Mouse (Mus musculus) liver, embryonic 16.5 days (tissue): ENCODE data around the gene Celsr1. TPM values are rescaled to one million over a fixed set of nuclear protein-coding genes. Genes with fewer than 3 reads are reported as not detected.
A peak's percentile ranks its signal among the peaks of the same experiment; 100 is the strongest.

Experiments
- ATAC-seq: fragments of 200-750 bp; cut with Nextera tagmentation; 2 replicates; pipeline ENCODE4 v1.8.0; 2017; ENCODE audit warnings: low read depth, mild to moderate bottlenecking, moderate number of reproducible peaks, moderate library complexity
- H3K27ac ChIP-seq: fragments of 300-500 bp; sonication (generic); 2 replicates; pipeline ENCODE4 v1.5.1; 2014; ENCODE audit warnings: mild to moderate bottlenecking, low read length
- H3K27me3 ChIP-seq: fragments of 300-500 bp; sonication (generic); 2 replicates; pipeline ENCODE4 v1.6.1; 2014; ENCODE audit warnings: low read depth, low read length, mixed read lengths; ENCODE audit not compliant: control insufficient read depth, insufficient read depth
- H3K36me3 ChIP-seq: fragments of 300-500 bp; sonication (generic); 2 replicates; pipeline ENCODE4 v1.6.1; 2014; ENCODE audit warnings: mild to moderate bottlenecking; ENCODE audit not compliant: control insufficient read depth, insufficient read depth
- H3K4me1 ChIP-seq: fragments of 300-500 bp; sonication (generic); 2 replicates; pipeline ENCODE4 v1.6.1; 2014; ENCODE audit warnings: low read depth, low read length, mixed read lengths; ENCODE audit not compliant: control insufficient read depth
- H3K4me2 ChIP-seq: fragments of 300-500 bp; sonication (generic); 2 replicates; pipeline ENCODE4 v1.6.1; 2014; ENCODE audit warnings: low read depth, low read length, mixed read lengths
- H3K4me3 ChIP-seq: fragments of 300-500 bp; sonication (generic); 2 replicates; pipeline ENCODE4 v1.5.1; 2014; ENCODE audit warnings: low read depth, mild to moderate bottlenecking, low read length
- H3K9ac ChIP-seq: fragments of 300-500 bp; sonication (generic); 2 replicates; pipeline ENCODE4 v1.6.1; 2014; ENCODE audit warnings: low read depth, low read length
- H3K9me3 ChIP-seq: fragments of 300-500 bp; sonication (generic); replicated peaks from 2 replicates; pipeline ENCODE4 v1.6.1; 2016; ENCODE audit warnings: low read length; ENCODE audit not compliant: control insufficient read depth
- WGBS: fragments of 180-500 bp; shearing (Covaris S2); extraction: QIAGEN DNeasy Blood & Tissue Kit; methylation state at CpG from one replicate; pipeline ENCODE4 v1.1.7; 2014; ENCODE audit not compliant: insufficient replicate concordance; 5-methylcytosine and 5-hydroxymethylcytosine counted together
- polyA plus RNA-seq: library from polyadenylated mRNA; unstranded; fragments of >200 nt; fragmentation: Nextera tagmentation; extraction: Ambion mirVana; gene quantifications from 2 replicates; pipeline ENCODE4 v1.2.1, GENCODE M21; 2015

Gene Celsr1
- polyA plus RNA-seq, 1 experiment from 2014 or later, result 0.09 TPM

DNA sequence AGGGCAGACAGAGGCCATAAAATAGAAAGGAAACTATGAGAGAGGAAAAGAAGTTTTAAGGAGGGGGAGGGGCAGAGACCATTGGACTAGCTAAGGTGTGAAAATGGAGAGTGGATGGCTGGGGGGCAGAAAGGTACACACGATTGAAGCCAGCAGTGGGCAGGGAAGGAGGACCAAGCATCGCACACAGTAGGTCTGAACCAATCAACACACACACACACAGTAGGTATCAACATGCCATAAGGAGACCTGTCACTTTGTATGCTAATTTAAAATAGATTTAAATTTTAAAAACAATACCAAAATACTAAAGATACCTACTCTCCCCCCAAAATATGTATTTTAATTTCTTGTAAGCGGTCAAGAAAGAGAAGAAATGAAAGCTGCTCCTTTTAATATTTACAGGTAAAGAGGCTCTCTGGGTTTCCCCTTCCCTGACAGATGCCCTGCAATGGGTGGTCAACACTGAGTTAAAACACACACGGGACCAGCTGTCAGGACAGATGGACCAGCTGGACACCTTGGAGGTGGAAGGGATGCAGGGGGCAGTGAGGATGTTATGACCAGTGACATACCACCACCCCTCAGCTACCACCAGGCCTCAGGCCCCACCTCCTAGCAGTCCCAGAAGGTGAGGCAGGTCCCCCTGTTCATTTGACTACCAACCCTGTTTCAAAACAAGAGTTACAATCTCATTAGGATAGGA lies 34.9 kb downstream of the Celsr1 start:
- no peak overlapping the region for H3K27ac ChIP-seq
- H3K36me3 ChIP-seq, result no peaks in the 10 kb centered on the region
- H3K9me3 ChIP-seq, result no peaks in the 10 kb centered on the region
- no peak for ATAC-seq
- H3K4me2 ChIP-seq, result no peak overlapping the region
- no peaks in the 10 kb centered on the region for H3K4me1 ChIP-seq
- no peak overlapping the region for H3K4me3 ChIP-seq
- no peak overlapping the region for H3K9ac ChIP-seq
- H3K27me3 ChIP-seq, result no peaks in the 10 kb centered on the region
- 63% methylated on average over 4 of the region's 4 CpGs for WGBS

DNA sequence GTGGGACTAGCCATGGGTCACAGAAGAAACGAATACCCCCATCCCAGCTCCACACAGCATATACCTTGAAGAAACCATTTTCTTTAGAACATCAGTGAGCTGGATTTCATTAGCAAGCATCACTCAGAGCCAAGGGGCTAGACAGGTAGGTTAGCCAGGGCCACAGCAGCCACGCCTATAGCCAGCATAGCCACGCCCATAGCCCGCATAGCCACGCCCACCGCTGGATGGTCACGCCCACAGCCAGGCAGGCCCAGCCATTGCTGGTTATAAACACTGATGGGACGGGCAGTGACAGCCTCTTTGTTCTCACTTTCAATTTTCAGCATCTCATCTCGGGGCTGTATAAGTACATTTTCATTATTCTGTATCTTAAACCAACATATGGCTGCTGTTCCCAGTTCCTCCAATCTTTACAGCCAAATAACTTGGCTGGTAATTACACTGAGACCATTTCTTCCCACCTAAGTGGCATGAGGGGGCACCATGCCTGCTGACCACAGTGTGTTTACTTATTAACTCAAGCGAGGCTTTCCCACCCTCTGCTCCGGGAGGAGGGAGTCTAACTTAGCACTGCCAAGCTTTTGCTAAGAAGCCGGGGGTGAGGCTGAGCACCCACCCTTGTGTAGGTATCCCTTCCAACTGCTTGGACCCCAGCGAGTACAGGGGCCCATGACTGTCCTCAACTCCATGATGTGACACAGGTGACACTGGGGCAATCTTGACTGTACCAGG lies 37.4 kb downstream of the Celsr1 start:
- Histone ChIP-seq H3K27me3 (no peaks in the 10 kb centered on the region), H3K9ac (no peak overlapping the region), H3K4me2 (no peak overlapping the region), H3K9me3 (no peaks in the 10 kb centered on the region), H3K27ac (no peak overlapping the region), H3K36me3 (no peaks in the 10 kb centered on the region), H3K4me1 (no peaks in the 10 kb centered on the region; the same call in 1 of the 2 replicates), H3K4me3 (no peak overlapping the region)
- peak; percentile 53; the same call in 1 of the 2 replicates for ATAC-seq
- WGBS, result 33% methylated on average over 13 of the region's 13 CpGs

DNA sequence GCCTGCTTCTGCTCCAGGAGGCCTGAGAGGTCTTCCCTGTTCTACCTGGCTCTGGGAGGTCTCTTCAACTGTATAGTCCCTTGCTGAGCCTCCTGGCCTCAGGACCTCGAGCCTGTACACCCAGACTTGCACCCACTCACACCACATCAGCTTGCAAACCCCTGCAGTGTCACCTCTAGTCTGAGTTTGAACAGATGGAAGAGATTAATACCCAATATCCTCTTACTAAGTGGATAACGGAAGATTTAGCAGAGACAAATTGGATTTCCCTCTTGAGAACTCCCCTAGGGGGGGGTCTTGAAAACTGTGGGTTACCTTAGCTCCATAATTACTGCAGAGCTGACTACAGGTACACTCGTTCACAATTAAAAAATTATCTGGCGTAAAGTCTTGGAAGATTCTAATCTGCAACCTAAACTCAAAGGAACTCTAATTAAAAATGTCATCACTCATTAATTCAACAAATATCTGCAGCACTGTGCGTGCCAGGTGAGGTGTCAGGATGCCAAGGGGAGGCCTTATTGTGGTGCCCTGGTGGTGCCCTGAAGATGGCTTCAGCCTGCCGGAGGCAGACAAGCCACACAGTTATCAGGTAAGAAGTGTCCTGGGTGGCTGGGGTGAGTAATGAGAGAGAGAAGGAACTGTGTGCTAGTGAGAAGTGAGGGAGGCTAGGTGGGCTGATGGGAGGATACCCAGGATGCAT lies 38.5 kb downstream of the Celsr1 start:
- no peaks in the 10 kb centered on the region for H3K9me3 ChIP-seq
- no peaks in the 10 kb centered on the region for H3K27me3 ChIP-seq
- H3K4me1 ChIP-seq, result no peaks in the 10 kb centered on the region; the same call in 1 of the 2 replicates
- no peak for ATAC-seq
- no peaks in the 10 kb centered on the region for H3K36me3 ChIP-seq
- no peak overlapping the region for H3K4me3 ChIP-seq
- 66% methylated on average over 6 of the region's 6 CpGs for WGBS
- no peak overlapping the region for H3K27ac ChIP-seq
- no peak overlapping the region for H3K4me2 ChIP-seq
- no peak overlapping the region for H3K9ac ChIP-seq

DNA sequence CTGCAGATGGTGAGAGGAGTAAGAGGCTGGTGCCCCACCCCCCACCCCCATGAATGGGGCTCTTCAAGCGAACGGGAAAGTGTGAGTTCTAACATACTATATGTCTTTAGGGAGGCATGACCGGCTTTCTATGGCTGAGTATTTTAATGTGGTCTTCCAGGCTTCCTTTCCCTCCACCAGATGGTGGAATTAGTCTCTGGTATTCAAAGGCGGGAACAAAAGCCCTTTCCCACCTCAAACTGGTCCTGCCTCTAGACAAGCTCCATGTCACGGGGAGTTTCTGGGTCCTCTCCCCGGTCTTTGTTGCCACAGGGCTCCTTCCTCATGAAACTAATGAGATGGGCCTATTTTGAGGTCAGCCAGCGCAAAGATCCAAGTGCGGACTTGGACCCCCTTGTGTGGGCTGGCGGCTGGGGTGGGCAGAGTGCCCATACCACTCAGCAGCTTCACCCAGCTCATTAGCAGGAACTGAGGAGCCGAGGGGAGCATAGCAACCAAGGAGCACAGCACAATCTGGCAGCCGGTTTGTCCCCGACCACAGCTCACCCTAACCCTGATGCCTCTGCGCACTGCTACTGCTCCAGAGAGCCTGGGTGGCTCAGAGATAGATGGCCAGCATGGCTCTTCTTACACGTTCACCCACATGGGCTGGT lies 39.5 kb downstream of the Celsr1 start:
- no peaks in the 10 kb centered on the region for H3K36me3 ChIP-seq
- no peak overlapping the region for H3K27ac ChIP-seq
- WGBS, result 52% methylated on average over 14 of the region's 14 CpGs
- no peak overlapping the region for H3K9ac ChIP-seq
- H3K4me3 ChIP-seq, result no peak overlapping the region
- H3K9me3 ChIP-seq, result no peaks in the 10 kb centered on the region
- no peaks in the 10 kb centered on the region; the same call in 1 of the 2 replicates for H3K4me1 ChIP-seq
- H3K4me2 ChIP-seq, result no peak overlapping the region
- ATAC-seq, result no peak
- no peaks in the 10 kb centered on the region for H3K27me3 ChIP-seq

DNA sequence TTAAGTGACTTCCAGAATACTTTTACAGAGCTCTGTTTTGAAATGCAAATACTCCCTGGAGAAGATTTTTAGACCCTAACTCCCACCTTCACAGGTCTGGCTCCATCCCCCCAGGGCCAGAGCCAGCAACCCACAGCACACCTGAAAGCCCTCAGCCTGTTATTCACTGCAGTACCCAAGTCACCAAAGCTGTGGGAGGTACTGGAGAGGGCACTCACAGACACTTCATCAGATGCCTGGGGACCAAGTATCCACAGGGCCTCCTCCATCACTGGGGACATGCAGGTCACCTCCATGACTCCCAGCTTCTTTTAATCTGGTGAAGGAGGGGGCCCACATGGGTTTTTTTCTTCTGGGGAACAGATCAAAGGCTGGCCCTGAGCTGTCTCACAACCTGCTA lies 40.2 kb downstream of the Celsr1 start:
- H3K4me2 ChIP-seq, result no peak overlapping the region
- no peaks in the 10 kb centered on the region; the same call in 1 of the 2 replicates for H3K4me1 ChIP-seq
- no peaks in the 10 kb centered on the region for H3K9me3 ChIP-seq
- H3K27me3 ChIP-seq, result no peaks in the 10 kb centered on the region
- H3K36me3 ChIP-seq, result no peaks in the 10 kb centered on the region
- ATAC-seq, result no peak
- no peak overlapping the region for H3K4me3 ChIP-seq
- no peak overlapping the region for H3K9ac ChIP-seq
- no peak overlapping the region for H3K27ac ChIP-seq

DNA sequence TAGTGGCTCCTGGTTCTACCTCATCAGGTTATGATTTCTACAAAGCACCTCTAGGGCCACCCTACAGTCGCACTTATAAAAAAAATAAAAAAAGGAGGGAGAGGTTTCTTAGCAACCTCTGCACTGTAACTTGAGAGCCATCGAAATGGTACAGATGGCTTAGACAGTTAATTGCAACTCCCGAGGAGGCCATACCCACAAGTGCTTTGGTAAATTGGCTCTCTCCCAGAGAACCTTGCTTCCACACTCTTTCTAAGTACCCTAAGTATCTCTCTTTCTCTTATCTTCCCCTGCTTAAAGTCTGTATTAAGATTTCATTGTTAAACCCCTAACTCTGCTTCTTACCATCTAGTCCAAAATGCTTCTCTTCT lies 41.5 kb downstream of the Celsr1 start:
- no peaks in the 10 kb centered on the region for H3K36me3 ChIP-seq
- no peak overlapping the region for H3K4me3 ChIP-seq
- H3K9me3 ChIP-seq, result no peaks in the 10 kb centered on the region
- no peak overlapping the region for H3K4me2 ChIP-seq
- no peaks in the 10 kb centered on the region; the same call in 1 of the 2 replicates for H3K4me1 ChIP-seq
- H3K27ac ChIP-seq, result no peak overlapping the region
- no peak for ATAC-seq
- H3K27me3 ChIP-seq, result no peaks in the 10 kb centered on the region
- H3K9ac ChIP-seq, result no peak overlapping the region
- 47% methylated on average over 3 of the region's 3 CpGs for WGBS

DNA sequence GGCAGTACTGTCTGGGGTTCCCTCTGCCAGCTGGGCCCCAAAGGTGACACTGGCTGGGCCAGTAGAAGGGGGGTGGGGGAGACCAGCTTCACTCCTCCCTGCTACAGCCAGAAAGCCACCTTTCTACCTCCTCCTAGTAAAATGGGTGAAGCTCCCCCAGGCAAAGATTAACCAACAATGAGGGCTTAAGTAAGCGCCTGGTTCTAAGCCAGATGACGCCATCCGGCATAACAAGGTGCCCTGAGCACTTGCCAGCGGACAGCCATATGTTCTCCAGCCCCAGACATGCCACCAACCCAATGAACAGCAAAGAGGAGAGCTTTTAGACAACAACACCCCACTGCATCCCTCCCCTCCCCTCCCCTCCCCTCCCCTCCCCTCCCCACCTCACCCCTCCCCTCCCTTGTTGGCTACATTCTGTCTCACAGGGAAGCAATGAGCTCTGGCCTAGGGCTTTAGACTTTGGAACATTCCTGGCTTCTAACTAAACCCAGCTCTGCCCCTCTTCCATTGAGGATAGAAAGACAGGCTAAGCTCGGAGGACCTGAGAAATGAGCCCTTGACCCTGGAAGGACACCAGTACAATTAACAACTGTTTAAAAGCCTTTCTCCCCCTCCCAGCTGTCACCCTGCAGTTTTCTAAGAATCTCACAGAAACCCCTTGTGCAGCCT lies 42.0 kb downstream of the Celsr1 start:
- H3K27me3 ChIP-seq, result no peaks in the 10 kb centered on the region
- H3K27ac ChIP-seq, result no peak overlapping the region
- WGBS, result 50% methylated on average over 5 of the region's 5 CpGs
- no peak for ATAC-seq
- no peak overlapping the region for H3K9ac ChIP-seq
- no peak overlapping the region for H3K4me2 ChIP-seq
- H3K9me3 ChIP-seq, result no peaks in the 10 kb centered on the region
- H3K4me3 ChIP-seq, result no peak overlapping the region
- no peaks in the 10 kb centered on the region; the same call in 1 of the 2 replicates for H3K4me1 ChIP-seq
- H3K36me3 ChIP-seq, result no peaks in the 10 kb centered on the region

DNA sequence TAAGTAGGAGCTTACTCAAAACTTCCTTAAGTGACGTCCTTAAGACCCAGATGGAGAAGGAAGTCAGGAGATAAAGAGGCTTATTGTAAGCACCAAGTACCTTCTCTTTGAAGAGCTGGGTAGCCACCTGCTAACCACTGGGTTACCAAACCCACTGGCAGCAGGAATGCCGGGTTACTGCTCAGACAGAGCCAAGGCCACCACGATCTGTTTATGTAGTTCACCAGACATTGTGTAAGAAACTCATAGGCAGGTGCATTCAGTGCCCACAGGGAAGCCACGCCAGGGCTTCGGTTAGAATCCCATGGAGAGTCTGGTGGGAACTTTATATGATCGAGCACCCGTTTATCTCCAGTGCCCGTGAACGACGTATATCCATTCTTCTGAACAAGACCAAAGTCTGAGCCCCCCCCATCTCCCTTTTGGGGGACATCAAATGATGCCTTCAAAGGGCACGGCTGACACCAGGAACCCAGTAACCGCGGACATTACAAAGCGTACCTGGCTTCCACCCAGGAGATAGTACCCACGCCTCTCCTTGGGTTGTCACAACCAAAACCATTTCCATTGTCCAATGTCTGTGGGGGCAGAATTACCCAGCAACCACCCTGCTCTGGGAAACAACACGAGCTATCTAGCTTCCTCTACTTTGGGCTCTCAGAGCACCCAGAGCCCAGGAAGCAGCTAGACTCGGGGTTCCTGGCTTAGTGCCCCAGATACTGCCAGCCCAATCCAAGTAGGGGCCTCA lies 42.7 kb downstream of the Celsr1 start:
- Histone ChIP-seq H3K4me1 (no peaks in the 10 kb centered on the region; the same call in 1 of the 2 replicates), H3K27me3 (no peaks in the 10 kb centered on the region), H3K4me2 (no peak overlapping the region), H3K9ac (no peak overlapping the region), H3K36me3 (no peaks in the 10 kb centered on the region), H3K27ac (no peak overlapping the region), H3K9me3 (no peaks in the 10 kb centered on the region), H3K4me3 (no peak overlapping the region)
- 64% methylated on average over 17 of the region's 17 CpGs for WGBS
- ATAC-seq, result no peak
